Mouse (Mus musculus): ENCODE data around the gene Cep104.

- TF ChIP-seq CTCF (conservative IDR thresholded peaks at IDR 0.05; ENCODE audit: low read length): no peak
- TF ChIP-seq NANOG (IDR thresholded peaks at IDR 0.05; ENCODE audit: borderline replicate concordance, low read length): no peak
Measured at GRCm38 (mm10) chr4:154037123-154037522, 62.1 kb downstream of the Cep104 start.
